Mouse (Mus musculus): ENCODE data around the gene Stx8.

The Stx8 gene

DNA sequence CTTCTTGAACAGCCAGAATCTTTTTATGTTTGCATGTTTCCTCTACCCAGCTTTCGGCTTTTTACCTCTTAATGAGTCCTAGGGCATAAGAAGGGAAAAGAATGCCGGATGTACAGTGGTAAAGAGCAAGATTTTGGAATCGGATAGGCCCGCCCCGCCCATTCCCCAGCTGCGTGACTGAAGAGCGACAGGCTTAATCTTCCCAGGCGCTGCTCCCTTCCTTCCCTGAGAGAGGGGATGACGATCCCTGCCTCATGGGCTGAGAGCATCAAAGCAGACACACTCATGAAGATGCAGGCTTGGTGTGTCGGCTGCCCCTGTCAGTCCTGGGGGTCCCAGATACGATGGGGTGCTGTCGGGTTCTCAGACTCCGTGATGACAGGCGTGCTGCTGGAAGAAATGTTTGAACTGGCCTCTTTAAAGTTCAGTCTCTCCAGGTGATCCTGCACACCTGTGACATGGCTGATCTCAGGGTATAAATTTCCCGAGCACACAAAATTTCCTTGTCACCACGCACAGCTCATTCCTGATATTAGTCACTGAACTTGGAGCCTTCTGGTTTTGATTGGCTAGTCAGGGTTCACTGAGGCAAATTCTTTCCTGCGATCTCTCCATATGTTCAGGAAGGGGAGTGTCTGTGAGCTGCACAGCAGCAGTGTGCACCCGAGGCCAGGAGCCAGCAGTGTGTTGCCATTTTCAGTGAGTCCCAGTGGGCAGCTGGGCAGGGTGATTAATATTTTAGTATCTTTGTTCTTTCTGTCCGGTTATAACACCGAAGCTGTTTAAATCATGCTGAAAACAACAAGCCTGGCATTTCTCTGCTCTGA, 70.4 kb downstream of the Stx8 start:
- DNase-seq (ENCODE audit: low spot score): no peak

DNA sequence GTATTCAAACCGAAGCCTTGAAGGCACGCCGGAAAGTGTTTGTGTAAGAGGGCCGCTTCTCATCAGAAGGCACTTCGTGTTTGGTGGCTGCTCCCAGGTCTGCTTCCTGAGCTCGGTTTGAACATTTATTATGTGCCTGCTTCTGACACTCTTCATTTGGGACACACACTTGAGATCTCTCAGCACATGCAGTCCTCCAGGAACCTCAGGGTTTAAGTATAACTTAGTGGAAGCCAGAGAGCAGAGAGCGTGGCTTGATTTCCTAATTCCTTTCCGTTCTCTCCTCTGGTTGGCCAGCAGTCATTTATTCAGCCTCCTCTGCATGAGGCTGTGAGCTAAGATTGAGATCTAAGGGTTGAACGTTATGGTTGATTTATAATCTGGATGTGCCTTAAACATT, 71.1 kb downstream of the Stx8 start:
- DNase-seq (ENCODE audit: low spot score): no peak

DNA sequence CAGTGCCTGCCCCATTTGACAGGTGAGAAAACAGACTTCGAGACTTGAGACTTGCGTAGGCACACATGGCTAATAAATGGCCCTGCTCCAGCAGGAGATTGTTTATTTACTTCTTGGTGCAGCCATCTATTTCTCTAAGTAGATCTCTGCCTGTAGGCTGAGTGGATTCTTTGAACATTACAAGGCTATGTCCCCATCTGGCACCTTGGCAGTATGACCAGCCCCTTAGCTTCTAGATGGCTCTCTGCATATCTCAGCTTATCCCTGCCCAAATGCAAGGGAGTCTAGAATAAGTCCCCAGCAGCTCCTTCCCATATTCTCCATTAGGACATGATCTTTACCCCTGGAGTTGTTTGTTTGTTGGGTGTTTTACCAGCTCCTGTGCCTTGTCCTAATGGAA, 72.1 kb downstream of the Stx8 start:
- DNase-seq (ENCODE audit: low spot score): no peak

DNA sequence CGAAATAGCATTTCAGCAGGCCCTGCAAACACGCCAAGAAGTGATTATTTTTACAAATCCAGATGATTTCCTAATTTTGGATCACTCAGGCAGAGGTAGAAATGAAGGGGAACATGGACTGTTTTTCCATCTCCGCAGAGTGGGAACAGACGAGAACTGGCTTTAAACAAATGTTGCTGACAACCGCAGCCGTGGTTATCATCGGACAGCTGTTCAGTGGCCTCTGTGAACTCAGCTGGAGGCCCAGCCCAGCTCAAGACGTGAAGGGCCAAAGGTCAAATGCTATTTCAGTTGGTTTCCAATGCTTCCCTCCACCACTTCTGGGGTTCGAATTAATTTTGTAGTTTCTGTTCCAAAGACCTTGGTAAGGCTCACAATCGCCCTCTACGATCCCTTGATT, 78.2 kb downstream of the Stx8 start:
- DNase-seq (ENCODE audit: low spot score): no peak

DNA sequence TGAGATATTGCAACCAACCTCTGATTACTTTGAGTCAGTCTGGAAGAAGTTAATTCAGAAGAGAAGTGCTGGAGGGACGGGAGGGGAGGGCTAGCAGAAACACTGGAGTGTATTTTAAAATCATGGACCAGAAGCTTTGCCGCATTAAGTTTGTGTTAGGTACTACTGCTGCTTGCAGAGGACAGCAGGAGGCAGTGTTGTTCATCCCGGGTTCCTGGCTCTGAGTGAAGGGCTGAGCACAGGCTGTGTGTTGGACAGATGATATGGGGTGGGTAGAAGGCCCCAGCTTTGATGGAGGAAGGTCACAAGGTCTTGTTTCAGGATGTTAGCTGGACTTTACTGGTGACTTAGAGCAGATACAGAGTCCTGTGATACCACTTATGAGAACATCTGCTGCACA, 80.9 kb downstream of the Stx8 start:
- DNase-seq (ENCODE audit: low spot score): no peak

DNA sequence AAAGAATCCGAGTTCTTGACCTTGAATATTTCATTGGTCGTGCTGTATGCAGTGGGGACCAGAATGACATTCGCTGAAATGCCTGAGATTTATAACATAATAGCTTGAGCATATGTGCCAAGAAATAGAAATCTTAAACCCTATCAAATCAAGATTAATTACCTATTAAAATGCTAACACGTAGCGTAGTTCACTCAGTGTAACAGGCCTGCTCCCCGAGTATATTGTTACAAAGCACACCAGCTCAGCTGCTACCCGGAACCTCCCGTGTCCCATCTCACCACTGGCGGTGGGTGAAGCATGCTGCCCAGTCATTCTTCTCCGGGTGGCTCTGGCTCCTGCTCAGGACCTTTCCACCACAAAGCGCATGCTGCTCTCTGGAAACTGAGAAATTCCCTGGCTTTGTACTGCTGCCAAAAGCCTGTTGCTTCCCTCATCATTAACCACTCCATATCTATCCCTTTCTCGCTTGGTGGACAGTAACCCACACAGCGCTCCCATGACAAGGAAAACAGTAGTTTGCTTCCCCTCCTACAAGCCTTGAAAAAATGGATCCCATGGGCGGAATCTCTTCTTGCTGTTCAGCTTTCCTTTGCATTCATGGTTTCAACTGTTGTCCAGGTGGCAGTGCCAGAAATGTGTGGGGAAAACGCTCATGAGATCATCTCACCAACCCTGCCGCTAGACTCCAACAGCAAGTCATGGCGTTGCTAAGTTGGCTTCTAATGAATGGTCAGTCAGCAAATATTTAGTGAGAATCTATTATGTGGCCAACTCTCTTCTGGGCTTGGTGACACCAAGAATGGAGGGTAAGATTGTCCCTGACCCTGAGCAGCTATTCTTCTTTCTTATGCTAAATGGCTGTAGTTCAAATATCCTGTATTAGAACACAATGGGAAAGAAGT, 83.5 kb downstream of the Stx8 start:
- no peak for DNase-seq (ENCODE audit: low spot score)

DNA sequence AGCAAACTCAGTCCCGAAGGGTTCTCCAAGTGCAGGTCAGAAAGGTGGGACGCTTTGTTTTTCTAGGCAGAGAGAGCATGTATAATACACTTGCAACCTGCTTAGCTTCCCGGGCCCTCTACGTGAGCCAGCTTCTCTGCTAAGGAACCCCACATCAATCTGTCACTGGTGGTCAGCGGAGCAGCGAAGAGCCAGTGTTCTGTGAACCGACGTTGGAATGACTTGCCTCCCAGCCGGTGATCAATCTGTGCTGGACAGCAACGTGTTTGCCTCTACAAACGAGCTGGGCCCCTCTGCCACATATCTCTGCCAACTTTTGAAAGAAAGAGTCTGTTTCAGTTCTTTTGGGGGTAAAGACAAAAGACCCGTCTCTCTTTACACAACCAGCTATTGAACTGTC, 84.7 kb downstream of the Stx8 start:
- no peak for DNase-seq (ENCODE audit: low spot score)

DNA sequence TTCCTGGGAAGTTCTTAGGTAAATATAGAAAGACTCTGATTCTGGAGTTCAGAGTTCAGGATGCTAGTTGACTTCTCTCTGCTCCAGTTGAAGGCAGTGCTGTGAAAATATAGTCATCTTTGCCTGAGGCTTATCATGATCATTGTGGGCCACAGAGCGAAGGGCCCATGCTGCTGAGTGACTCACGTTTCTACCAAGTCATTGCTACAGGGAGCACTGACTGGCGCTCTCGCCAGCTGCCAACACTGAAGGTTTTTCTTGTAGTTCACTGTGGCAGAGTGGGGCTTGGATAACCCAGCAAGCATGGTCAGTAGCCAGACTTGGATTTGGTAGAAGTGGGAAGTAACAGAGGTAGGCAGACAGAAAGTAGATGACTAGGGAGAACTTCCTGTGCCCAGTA, 85.3 kb downstream of the Stx8 start:
- DNase-seq (ENCODE audit: low spot score): no peak

DNA sequence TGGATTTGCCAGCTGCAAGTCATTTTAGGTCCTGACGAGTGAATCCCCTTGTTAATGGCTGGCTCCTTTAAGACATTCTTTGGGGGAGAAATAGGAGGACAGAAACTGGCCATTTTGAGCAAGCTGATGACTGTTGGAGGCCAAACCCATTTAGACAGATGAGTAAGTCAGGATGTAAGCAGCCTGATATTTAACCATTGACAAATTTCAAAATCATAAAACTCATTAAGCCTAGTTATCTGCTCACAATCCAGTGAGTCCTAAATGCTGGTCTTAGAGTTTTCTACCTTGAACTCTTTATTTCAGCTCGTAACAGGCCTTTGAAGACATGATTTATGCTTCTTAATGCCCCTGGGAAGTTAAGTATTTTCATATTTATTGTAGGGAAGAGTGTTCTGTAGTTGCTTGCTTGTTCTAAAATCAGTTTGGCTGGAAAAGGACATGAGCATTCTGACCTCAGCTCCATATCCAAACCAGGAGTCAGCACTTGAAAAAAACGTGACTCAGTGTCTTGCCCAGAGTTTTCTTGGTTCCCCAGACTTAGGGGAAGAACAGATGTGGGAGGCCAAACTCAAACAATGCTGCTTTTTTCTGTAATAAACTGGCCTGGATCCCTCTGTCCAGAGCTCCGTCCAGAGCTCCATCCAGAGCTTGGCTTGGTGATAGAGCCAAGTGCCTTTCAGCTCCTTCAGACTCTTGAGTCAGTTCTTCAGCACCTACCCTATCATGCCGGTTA, 92.6 kb downstream of the Stx8 start:
- no peak for DNase-seq (ENCODE audit: low spot score)

DNA sequence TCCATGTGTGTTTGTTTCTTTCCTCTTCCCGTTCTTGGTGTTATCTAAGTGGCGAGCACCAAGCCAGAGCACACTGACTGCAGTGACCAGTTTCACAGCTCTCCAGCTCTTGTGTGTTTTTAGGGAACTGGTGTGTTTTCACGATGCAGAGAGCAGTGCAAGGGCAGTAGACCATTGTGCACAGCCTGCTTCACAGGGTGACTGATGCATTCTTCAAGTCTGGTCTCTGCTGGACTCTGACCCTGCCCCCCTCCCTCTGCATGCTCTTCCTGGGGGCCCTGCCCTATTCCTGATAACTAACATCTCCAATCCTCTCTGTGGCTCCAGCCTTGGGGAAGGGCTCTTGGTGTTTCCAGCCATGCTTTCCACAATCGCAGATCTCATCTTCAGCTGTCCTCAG, 94.7 kb downstream of the Stx8 start:
- no peak for DNase-seq (ENCODE audit: low spot score)

DNA sequence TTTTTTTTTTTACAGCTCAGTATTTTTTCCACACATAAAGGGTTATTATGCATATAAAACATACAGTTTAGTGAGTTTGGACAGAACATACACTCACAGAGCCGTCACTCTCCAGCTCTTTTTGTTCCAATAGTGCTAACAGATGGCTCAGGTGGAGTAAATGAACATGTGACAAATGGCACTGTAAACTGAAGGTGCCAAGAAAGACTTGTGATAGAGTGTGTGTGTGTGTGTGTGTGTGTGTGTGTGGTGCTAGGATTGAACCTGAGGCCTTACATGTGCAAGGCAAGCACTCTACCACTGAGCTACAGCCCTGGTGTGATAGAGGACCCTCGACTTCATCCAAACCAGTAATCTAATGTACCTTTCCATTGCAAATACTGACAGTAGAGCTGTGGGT, 96.1 kb downstream of the Stx8 start:
- no peak for DNase-seq (ENCODE audit: low spot score)

DNA sequence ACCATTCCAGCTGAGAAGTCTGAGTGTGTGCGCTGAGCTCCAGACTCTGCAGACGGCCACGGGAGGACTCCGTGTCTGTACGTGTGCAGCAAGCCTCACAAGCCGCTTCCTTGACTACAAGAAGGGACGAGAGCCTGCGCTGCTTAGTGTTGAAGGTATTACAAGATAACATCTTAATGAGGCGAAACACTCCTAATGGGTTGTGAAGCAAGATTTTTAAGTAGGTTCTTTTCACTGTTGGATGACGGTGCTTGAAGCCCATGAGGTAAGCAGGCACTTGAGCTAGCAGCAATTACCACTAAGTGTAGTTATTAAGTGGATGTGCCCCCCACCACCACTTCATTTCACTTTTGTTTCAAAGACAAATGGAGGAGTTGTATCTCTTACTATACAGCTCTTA, 101.8 kb downstream of the Stx8 start:
- DNase-seq (ENCODE audit: low spot score): no peak

DNA sequence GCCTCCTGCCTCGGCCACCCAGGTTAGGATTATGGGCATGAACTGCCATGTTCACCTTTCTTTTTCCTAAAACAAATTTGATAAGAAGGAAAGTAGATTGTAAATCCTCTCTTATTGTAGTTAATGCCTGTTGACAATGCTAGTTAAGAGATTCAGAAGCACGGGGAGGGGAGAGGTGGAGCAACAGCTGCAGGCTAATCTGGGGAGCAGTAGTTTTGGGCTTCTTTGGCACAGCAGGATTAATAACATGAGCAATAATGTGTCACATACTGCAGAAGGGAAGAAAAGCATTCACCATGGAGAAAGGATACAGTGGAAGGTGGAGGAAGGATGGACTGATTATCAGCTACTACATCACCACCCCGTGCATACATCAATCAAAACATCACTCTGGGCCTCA, 104.1 kb downstream of the Stx8 start:
- no peak for DNase-seq (ENCODE audit: low spot score)

DNA sequence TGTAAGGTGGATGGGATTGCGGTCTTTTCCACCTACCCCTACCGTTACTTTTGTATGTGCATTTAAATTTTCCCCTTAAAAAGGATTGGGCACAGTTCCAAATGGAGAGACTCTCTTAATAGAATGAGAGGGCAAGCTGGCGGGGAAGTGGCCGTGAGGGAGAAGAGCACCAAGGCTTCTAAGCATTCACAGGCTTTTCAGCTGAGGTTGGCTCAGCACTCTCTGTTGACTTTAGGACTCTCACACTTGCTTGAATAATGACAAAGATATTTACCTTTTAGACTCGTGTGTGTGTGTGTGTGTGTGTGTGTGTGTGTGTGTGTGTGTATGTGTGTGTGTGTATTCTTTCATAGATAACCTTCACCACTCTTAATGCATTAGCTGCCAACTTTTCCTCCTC, 105.8 kb downstream of the Stx8 start:
- no peak for DNase-seq (ENCODE audit: low spot score)

DNA sequence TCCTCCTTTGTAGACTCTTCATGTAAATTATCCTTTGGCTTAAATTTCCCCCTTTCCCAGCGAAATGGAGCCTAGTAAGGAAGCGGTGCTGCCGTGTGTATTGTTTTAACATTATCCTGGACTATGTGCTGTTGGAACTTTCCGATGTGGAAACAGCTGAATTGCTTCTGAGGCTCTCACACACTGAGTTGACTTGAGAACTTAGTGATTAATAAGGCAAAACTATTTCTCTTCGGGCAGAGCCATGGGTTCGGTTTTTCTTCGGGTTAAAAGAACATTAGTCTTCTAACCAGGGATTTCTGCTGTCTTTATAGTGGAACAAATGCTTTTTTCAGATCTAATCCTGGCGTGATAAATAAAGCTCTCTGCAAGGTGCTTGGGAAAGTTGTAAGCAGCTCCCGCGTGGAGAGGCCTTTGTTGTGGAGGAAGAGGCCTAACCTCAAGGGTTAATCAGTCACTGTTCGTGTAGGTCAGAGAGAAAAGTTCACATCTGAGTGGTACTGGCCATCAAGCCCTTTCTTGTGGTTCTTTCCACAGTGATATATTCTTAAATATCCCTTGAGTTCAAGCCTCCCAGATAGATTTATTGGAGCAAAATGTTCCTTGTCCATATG, 106.7 kb downstream of the Stx8 start:
- DNase-seq (ENCODE audit: low spot score): no peak

DNA sequence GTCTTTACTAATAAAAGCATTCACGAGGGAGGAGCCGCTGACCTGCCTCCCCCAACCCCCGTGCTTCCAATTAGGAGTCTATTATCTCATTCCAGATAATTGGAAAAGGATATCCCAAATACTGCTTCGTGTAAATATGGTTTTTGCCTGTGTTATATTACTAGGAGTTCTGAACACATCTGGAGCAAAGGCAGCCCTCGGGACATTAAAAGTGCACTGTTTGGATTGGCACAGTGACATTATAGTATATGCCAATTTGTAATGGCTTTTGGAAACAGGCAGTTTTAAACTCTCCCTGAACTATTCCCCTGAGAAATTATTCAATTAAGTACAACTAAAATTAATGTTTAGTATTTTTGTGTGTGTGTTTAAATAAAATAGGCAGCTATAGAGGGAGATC, 108.7 kb downstream of the Stx8 start:
- DNase-seq (ENCODE audit: low spot score): no peak

DNA sequence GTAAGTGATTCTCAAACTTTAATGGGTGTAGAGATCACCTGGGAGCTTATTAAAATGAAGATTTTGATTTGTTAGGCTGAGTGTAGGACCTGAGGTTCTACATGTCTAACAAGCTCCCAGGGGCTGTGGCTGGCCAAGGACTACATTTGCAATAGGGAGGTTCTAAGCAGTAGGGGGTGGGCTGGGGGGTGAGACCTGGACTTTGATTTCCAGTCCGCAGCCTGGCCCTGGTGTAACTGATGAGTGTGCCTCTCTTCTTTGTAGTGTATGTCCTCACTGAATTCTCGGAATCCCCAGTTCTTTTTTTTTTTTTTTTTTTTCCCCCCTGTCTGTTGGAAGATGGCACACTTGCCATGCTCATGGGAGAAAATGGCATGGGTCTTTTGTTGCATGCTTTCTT, 109.3 kb downstream of the Stx8 start:
- DNase-seq (ENCODE audit: low spot score): no peak

DNA sequence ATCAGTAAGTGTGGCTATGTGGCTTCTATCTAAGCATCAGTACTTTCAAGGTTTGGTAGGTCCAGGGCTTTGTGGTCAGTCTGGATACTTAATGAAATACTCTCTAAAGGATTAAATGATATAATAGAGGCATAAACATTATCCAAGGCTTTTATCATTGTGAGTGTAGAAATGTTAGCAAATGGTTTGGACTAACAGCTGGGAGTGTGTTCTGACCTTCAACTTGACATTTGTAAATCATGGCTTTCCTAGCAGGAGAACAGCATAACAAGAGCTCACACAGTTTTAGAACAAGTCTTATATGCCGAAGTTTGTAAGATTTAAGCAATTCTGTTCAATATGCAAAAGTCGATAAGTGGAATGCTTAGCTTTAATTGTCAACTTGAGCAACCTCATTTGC, 113.8 kb downstream of the Stx8 start:
- DNase-seq (ENCODE audit: low spot score): no peak

DNA sequence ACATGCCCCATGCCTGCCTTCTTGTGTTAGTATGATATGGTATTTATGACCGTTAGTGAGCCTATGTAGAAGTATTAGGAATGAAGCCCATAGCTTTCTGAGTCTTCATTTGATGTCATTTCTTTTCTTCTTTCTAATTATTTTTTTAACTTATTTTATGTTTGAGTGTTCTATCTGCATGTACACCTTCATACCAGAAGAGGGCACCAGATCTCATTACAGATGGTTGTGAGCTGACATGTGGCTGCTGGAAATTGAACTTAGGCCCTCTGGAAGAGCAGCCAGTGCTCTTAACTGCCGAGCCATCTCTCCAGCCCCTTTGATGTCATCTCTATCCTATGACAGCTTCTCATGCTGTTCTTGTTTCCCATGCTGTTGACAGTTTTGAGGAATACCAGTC, 115.0 kb downstream of the Stx8 start:
- no peak for DNase-seq (ENCODE audit: low spot score)

DNA sequence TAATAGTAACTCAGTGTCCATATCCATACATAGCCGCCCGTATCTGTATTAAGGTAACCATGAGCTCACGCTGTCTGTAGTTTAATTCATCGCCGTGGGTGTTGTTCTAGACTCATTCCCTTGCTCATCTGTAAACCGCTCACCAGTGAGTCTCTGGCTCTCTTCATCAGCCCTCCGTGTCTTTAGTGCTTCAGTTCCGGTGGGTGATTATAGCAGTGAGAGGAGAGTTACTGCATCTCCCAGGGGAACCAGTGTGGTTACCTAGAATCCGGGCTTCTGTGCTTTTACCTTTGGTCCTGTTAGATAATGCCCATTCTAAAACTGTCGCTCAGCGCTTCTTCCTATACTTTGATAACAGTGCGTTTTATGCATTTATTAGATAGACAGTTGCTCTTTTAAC, 116.8 kb downstream of the Stx8 start:
- DNase-seq (ENCODE audit: low spot score): no peak

DNA sequence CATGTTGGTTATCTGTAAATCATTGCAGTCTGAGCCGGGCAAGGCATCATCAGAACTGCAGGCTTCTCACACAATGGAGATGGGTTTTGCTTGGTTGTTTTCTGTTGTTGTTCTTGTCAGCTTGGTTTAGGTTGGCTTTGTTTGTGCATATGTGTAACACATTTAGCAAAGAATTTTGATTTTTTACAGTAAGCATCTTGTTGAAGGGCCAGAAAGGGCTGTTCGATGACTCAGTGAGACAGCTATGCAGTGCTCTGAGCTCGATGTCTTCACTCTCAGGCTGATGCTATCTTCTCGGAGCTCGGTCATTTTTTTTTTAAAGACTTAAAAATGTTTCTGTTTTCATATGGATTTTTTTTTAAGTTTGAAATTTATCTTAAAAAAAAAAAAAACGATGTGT, 117.6 kb downstream of the Stx8 start:
- no peak for DNase-seq (ENCODE audit: low spot score)

DNA sequence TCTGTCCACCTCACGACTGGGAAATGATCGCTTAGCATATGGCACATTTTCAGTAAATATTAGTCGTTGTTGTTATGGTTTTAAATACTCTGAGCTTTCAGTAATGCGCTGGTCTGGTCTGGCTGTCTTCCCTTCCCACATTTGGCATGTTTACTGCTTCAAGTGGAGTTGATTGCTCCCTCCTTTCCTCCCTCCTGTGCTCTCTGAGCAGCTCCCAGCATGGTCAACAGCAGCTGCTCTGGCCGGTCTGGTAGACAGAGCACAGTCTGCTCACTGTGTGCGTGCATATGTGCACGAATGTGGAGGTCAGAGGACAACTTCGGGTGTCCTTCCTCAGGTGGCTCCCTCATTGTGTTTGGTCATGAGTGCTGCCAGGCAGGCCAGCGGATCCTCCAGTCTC, 120.2 kb downstream of the Stx8 start:
- DNase-seq (ENCODE audit: low spot score): no peak
